Mouse (Mus musculus) limb, embryonic 14.5 days (tissue): Measurements from ENCODE around the gene Slc41a1. TPM values are rescaled to one million over a fixed set of nuclear protein-coding genes. Genes with fewer than 3 reads are reported as not detected.

Experiments used
- ATAC-seq: fragments of 200-750 bp; cut with Nextera tagmentation; 2 replicates; pipeline ENCODE4 v1.8.0; 2017; ENCODE audit warnings: low read depth, moderate number of reproducible peaks, moderate TSS enrichment; ENCODE audit not compliant: low FRiP score
- DNase-seq: peaks from one replicate; pipeline ENCODE4 v3.0.0-alpha.2; 2015; ENCODE audit warnings: low spot score
- H3K27ac ChIP-seq: fragments of 300-500 bp; sonication (generic); replicated peaks from 2 replicates; pipeline ENCODE4 v1.5.1; 2014; ENCODE audit warnings: low read depth, mild to moderate bottlenecking, low read length, moderate library complexity, mixed read lengths
- H3K27me3 ChIP-seq: fragments of 300-500 bp; sonication (generic); 2 replicates; pipeline ENCODE4 v1.6.1; 2014; ENCODE audit warnings: low read length, mixed read lengths; ENCODE audit not compliant: control insufficient read depth, insufficient read depth
- H3K36me3 ChIP-seq: fragments of 300-500 bp; sonication (generic); 2 replicates; pipeline ENCODE4 v1.6.1; 2014; ENCODE audit warnings: mild to moderate bottlenecking, low read length, moderate library complexity, mixed read lengths; ENCODE audit not compliant: control insufficient read depth, insufficient read depth
- H3K4me1 ChIP-seq: fragments of 300-500 bp; sonication (generic); 2 replicates; pipeline ENCODE4 v1.6.1; 2014; ENCODE audit warnings: antibody characterized with exemption, low read length, mixed read lengths; ENCODE audit not compliant: control insufficient read depth, insufficient read depth
- H3K4me2 ChIP-seq: fragments of 300-500 bp; sonication (generic); replicated peaks from 2 replicates; pipeline ENCODE4 v1.6.1; 2014; ENCODE audit warnings: low read depth, mild to moderate bottlenecking, low read length, moderate library complexity; ENCODE audit not compliant: severe bottlenecking
- H3K4me3 ChIP-seq: fragments of 300-500 bp; sonication (generic); replicated peaks from 2 replicates; pipeline ENCODE4 v1.5.1; 2014; ENCODE audit warnings: low read length
- H3K9ac ChIP-seq: fragments of 300-500 bp; sonication (generic); 2 replicates; pipeline ENCODE4 v1.6.1; 2014; ENCODE audit warnings: mild to moderate bottlenecking, low read depth, low read length, moderate library complexity; ENCODE audit not compliant: severe bottlenecking
- H3K9me3 ChIP-seq: fragments of 300-500 bp; sonication (generic); 2 replicates; pipeline ENCODE4 v1.6.1; 2016; ENCODE audit warnings: low read length; ENCODE audit not compliant: control insufficient read depth
- POLR2A ChIP-seq: fragments of 200-500 bp; IDR thresholded peaks from 2 replicates; pipeline ENCODE4 v1.8.0; 2012; ENCODE audit warnings: inconsistent platforms, mild to moderate bottlenecking, moderate library complexity, borderline replicate concordance; ENCODE audit not compliant: insufficient read depth, insufficient read length; ENCODE audit errors: extremely low read depth
- WGBS: fragments of 180-500 bp; shearing (Covaris S2); extraction: QIAGEN DNeasy Blood & Tissue Kit; methylation state at CpG from one replicate; pipeline ENCODE4 v1.1.7; 2014; 5-methylcytosine and 5-hydroxymethylcytosine counted together
- polyA plus RNA-seq, 2 experiments: library from polyadenylated mRNA; depleted of rRNA in 1 of 2; stranded (reverse) in 1 of 2; unstranded in 1 of 2; fragments of >200 nt; fragmentation: Nextera tagmentation in 1 of 2; extraction: Ambion mirVana in 1 of 2; gene quantifications; 2 replicates each; pipeline versions ENCODE4 v1.2.1 to v1.2.3; 2012 to 2014

Slc41a1 gene
- polyA plus RNA-seq, 2 experiments, result 13.3 to 27.0 TPM

GRCm38 (mm10) chr1:131801071-131801470, 26.2 kb upstream of the Slc41a1 start:
- Histone ChIP-seq H3K4me2 (no peak overlapping the region), H3K9me3 (no peaks in the 10 kb centered on the region), H3K27ac (no peak overlapping the region), H3K4me3 (no peak overlapping the region), H3K27me3 (no peaks in the 10 kb centered on the region), H3K36me3 (no peaks in the 10 kb centered on the region), H3K9ac (no peak overlapping the region), H3K4me1 (no peaks in the 10 kb centered on the region)
- no peak for ATAC-seq
- no peak for DNase-seq
- 93% methylated on average over 8 of the region's 8 CpGs for WGBS
- TF ChIP-seq POLR2A, result no peak

DNA sequence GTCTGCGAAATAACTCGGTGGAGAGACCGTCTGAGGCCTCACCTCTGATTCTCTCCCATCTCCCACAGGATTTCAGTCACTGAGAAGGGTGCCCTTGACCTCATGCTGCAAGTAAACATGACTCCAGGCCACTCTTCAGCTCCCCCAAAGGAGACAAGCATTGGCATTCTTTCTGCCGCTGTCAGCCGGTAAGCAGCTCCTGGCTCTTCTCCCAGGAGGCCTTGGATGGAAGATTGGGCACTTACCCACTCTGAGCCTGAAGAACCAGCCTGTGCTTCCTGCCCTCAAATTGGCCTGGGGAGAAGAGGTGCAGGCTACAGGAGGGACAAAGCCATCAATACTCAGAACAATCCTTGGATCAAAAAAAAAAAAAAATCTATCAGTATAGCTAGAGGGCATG, 24.6 kb upstream of the Slc41a1 start:
- H3K27me3 ChIP-seq, result no peaks in the 10 kb centered on the region
- no peak overlapping the region for H3K4me2 ChIP-seq
- no peaks in the 10 kb centered on the region for H3K4me1 ChIP-seq
- H3K9ac ChIP-seq, result no peak overlapping the region
- no peak overlapping the region for H3K4me3 ChIP-seq
- no peak for TF ChIP-seq POLR2A
- no peak overlapping the region for H3K27ac ChIP-seq
- DNase-seq (no peak), ATAC-seq (no peak)
- no peaks in the 10 kb centered on the region for H3K36me3 ChIP-seq
- WGBS, result 84% methylated on average over 5 of the region's 5 CpGs
- H3K9me3 ChIP-seq, result no peaks in the 10 kb centered on the region

DNA sequence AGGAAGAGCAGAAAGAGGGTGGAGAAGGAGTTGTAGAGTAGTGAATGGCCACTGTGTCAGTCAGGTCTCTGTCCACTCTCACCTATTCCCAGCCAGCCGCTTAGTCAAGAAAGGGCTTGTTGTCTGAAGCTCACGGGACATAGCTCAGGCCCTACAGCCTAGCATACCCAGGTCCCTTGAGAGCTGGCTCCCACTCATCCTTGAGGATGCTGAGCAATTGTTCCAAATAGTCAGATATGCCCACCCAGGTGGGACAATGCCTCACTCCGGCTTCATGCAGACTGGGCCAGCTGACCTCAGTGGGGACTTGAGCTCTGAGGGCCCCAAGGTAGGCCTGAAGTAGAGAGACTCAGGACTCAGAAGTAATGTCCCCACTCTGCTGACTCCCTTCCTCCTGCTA, 23.1 kb upstream of the Slc41a1 start:
- H3K4me1 ChIP-seq, result no peaks in the 10 kb centered on the region
- H3K4me3 ChIP-seq, result no peak overlapping the region
- no peak overlapping the region for H3K27ac ChIP-seq
- H3K9me3 ChIP-seq, result no peaks in the 10 kb centered on the region
- H3K4me2 ChIP-seq, result no peak overlapping the region
- H3K27me3 ChIP-seq, result no peaks in the 10 kb centered on the region
- TF ChIP-seq POLR2A, result no peak
- no peak overlapping the region for H3K9ac ChIP-seq
- 100% methylated on average over 3 of the region's 3 CpGs for whole genome bisulfite sequencing
- no peaks in the 10 kb centered on the region for H3K36me3 ChIP-seq
- DNase-seq, result no peak
- ATAC-seq, result no peak

DNA sequence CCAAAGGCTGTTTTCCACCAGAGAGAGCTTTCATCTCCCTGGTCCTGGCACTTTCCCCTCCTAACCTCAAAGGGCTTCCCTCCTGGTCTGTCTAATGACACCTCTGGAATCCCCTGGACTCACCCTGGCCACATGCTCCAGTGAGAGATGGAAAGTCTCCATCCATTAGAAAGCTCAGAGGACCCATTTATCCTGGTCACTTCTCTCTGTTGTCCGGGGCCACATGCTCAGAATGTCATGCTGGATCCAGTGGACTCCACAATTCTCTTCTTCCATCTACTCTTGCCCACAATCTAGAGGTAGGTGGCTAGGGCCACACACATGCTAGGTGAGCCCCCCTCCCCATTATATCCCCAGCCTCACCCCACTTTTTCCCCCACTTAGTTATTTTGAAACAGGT, 18.3 kb upstream of the Slc41a1 start:
- ATAC-seq (no peak), DNase-seq (no peak)
- no peak for TF ChIP-seq POLR2A
- no peak overlapping the region for H3K4me3 ChIP-seq
- H3K9ac ChIP-seq, result no peak overlapping the region
- H3K4me2 ChIP-seq, result no peak overlapping the region
- H3K27ac ChIP-seq, result no peak overlapping the region
- H3K9me3 ChIP-seq, result no peaks in the 10 kb centered on the region
- H3K4me1 ChIP-seq, result no peaks in the 10 kb centered on the region
- WGBS, result 92% methylated on average over 1 of the region's 1 CpGs
- H3K27me3 ChIP-seq, result no peaks in the 10 kb centered on the region
- no peaks in the 10 kb centered on the region for H3K36me3 ChIP-seq

GRCm38 (mm10) chr1:131809651-131810050, 17.6 kb upstream of the Slc41a1 start:
- Histone ChIP-seq H3K36me3 (no peaks in the 10 kb centered on the region), H3K9ac (no peak overlapping the region), H3K27ac (no peak overlapping the region), H3K4me1 (no peaks in the 10 kb centered on the region), H3K27me3 (no peaks in the 10 kb centered on the region), H3K4me2 (no peak overlapping the region), H3K9me3 (no peaks in the 10 kb centered on the region), H3K4me3 (no peak overlapping the region)
- no peak for TF ChIP-seq POLR2A
- ATAC-seq (no peak), DNase-seq (no peak)
- 59% methylated on average over 2 of the region's 2 CpGs for WGBS

DNA sequence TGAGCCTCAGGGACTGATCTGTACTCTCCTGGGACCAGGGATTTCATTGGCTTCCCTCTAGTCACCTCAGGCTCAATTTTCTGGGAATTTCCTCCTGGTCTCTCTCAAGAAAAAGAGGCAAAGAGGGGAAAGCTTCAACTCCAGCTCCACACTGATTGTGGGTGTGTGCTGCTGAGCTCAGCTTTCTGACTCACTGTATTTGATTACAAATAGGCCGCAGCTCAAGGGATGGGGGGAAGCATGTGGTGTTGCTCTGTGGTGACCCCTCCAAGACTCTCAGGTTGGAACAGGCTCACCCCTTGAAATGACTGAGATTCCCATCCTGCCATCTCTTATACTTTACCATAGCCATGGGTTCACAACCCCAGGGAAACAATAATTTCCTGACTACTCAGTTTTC, 15.9 kb upstream of the Slc41a1 start:
- WGBS, result 74% methylated on average over 1 of the region's 1 CpGs
- TF ChIP-seq POLR2A, result no peak
- H3K9me3 ChIP-seq, result no peaks in the 10 kb centered on the region
- H3K27ac ChIP-seq, result no peak overlapping the region
- H3K27me3 ChIP-seq, result no peaks in the 10 kb centered on the region
- no peak for ATAC-seq
- H3K36me3 ChIP-seq, result no peaks in the 10 kb centered on the region
- DNase-seq, result no peak
- H3K4me1 ChIP-seq, result no peaks in the 10 kb centered on the region
- no peak overlapping the region for H3K9ac ChIP-seq
- no peak overlapping the region for H3K4me2 ChIP-seq
- no peak overlapping the region for H3K4me3 ChIP-seq
